27 mouse cellular contexts compared by ENCODE assay signal in genomic region chr2:152895834-152896233, GRCm38 (mm10). TPM values are rescaled to one million over a fixed set of nuclear protein-coding genes. Genes with fewer than 3 reads are reported as not detected.
"Had no signal": no experiment of that assay in that cellular context is flagged by ENCODE, and none has a peak within 500 bp of the region (broad histone marks: within the 10 kb centered on the region; RNA-seq: fewer than 3 reads in every experiment).

No protein-coding gene starts in this region.

- DNase-seq: layer of hippocampus, adult 9-11 months; liver; lung, adult 18-20 months; lung, postnatal 10 days; lung, postnatal 36 days; right cerebral cortex, adult 18-20 months; right cerebral cortex, postnatal 14 days; right cerebral cortex, postnatal 4 days; thymus, adult 18-20 months; thymus, postnatal 36 days had no signal

- H3K4me1 ChIP-seq: limb, embryonic 10.5 days; limb, embryonic 13.5 days; liver, embryonic 12.5 days; liver, embryonic 15.5 days; lung, embryonic 15.5 days; megakaryocyte, embryonic 14.5 days; midbrain, embryonic 10.5 days; midbrain, embryonic 13.5 days; neural tube, embryonic 12.5 days; neural tube, embryonic 15.5 days; stomach, embryonic 15.5 days had no signal

- ATAC-seq: inflammation-experienced regulatory T-cells, adult 6 months; intestine, embryonic 16.5 days; liver, embryonic 12.5 days; midbrain, embryonic 13.5 days; midbrain, embryonic 16.5 days had no signal

- H3K9ac ChIP-seq: limb, embryonic 13.5 days; liver, embryonic 12.5 days; liver, embryonic 15.5 days; lung, embryonic 15.5 days; midbrain, embryonic 13.5 days; neural tube, embryonic 12.5 days; neural tube, embryonic 15.5 days; stomach, embryonic 15.5 days had no signal

- H3K36me3 ChIP-seq: neural tube, embryonic 15.5 days had no signal

- H3K4me2 ChIP-seq: limb, embryonic 13.5 days; liver, embryonic 12.5 days; liver, embryonic 15.5 days; lung, embryonic 15.5 days; midbrain, embryonic 13.5 days; neural tube, embryonic 12.5 days; neural tube, embryonic 15.5 days; stomach, embryonic 15.5 days had no signal

- H3K27me3 ChIP-seq: limb, embryonic 13.5 days; liver, embryonic 12.5 days; liver, embryonic 15.5 days; lung, embryonic 15.5 days; midbrain, embryonic 13.5 days; neural tube, embryonic 12.5 days; neural tube, embryonic 15.5 days; stomach, embryonic 15.5 days had no signal

- H3K27ac ChIP-seq: hindbrain, postnatal 0 days; layer of hippocampus, adult 2 months; limb, embryonic 10.5 days; limb, embryonic 13.5 days; liver, embryonic 12.5 days; liver, embryonic 15.5 days; lung, embryonic 15.5 days; midbrain, embryonic 10.5 days; midbrain, embryonic 13.5 days; neural tube, embryonic 12.5 days; neural tube, embryonic 15.5 days; stomach, embryonic 15.5 days had no signal

- H3K9me3 ChIP-seq: limb, embryonic 10.5 days; limb, embryonic 13.5 days; liver, embryonic 12.5 days; liver, embryonic 15.5 days; lung, embryonic 15.5 days; megakaryocyte, embryonic 14.5 days; midbrain, embryonic 10.5 days; midbrain, embryonic 13.5 days; neural tube, embryonic 12.5 days; neural tube, embryonic 15.5 days; stomach, embryonic 15.5 days had no signal

- H3K4me3 ChIP-seq: layer of hippocampus, adult 2 months; limb, embryonic 10.5 days; limb, embryonic 13.5 days; liver, embryonic 12.5 days; liver, embryonic 15.5 days; lung, embryonic 15.5 days; megakaryocyte, embryonic 14.5 days; midbrain, embryonic 10.5 days; midbrain, embryonic 13.5 days; neural tube, embryonic 12.5 days; neural tube, embryonic 15.5 days; stomach, embryonic 15.5 days had no signal

RNA-seq across cellular contexts. Expression of gene Mylk2, which starts 15.3 kb away (rescaled TPM):
- polyA plus RNA-seq: inflammation-experienced regulatory T-cells, adult 6 months; limb, embryonic 10.5 days; liver, embryonic 12.5 days; neural tube, embryonic 12.5 days; testis, adult 2 months had no signal

RNA-seq across cellular contexts. Expression of gene Foxs1, which starts 37.2 kb away (rescaled TPM):
- polyA plus RNA-seq: inflammation-experienced regulatory T-cells, adult 6 months; liver, embryonic 12.5 days had no signal

RNA-seq across cellular contexts. Expression of gene Dusp15, which starts 55.7 kb away (rescaled TPM):
- polyA plus RNA-seq: inflammation-experienced regulatory T-cells, adult 6 months; liver, embryonic 12.5 days; liver, embryonic 15.5 days had no signal
